Mouse (Mus musculus): ENCODE measurements around the gene Fam118b. TPM values are rescaled to one million over a fixed set of nuclear protein-coding genes. Genes with fewer than 3 reads are reported as not detected.

The Fam118b gene
- polyA plus RNA-seq, 1 experiment = 11.4 TPM

DNA sequence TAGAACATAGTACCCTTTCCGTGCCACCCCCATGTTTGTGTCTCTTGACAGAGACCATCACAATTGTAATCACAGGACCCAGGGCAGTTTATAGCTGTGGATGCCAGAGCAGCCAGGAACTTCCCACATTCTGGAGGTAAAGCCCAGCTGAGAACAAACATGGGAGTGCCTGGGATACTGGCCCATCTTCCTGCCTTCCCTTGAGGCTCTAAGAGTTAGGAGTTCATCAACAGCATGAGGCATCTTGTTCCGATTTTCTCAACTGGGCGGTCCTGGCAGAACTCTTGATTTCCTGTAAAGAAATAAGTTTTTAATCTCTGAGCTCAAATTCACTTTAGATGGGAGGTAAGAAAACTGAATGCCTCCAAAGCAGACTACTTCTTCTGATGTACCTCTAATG, 34.6 kb upstream of the Fam118b start:
- H3K27me3 ChIP-seq (replicated peaks; ENCODE audit: control insufficient read depth, insufficient read depth, low read length) = no peaks in the 10 kb centered on the region
- no peaks in the 10 kb centered on the region for H3K36me3 ChIP-seq (ENCODE audit: control insufficient read depth, insufficient read depth, low read length)
- DNase-seq = no peak
- H3K27ac ChIP-seq (ENCODE audit: insufficient read depth, low read depth, low read length) = no peak overlapping the region
- no peaks in the 10 kb centered on the region for H3K4me1 ChIP-seq (ENCODE audit: control insufficient read depth, insufficient read depth, low read length)
- H3K4me3 ChIP-seq (ENCODE audit: insufficient read depth, low read depth, low read length) = no peak overlapping the region
- 92% methylated on average over 3 of the region's 3 CpGs for WGBS
- TF ChIP-seq POLR2A (IDR thresholded peaks at IDR 0.05; ENCODE audit: low read depth, low read length) (no peak), CTCF (conservative IDR thresholded peaks at IDR 0.05; ENCODE audit: insufficient read depth, insufficient read length, low read depth, low read length) (no peak)

DNA sequence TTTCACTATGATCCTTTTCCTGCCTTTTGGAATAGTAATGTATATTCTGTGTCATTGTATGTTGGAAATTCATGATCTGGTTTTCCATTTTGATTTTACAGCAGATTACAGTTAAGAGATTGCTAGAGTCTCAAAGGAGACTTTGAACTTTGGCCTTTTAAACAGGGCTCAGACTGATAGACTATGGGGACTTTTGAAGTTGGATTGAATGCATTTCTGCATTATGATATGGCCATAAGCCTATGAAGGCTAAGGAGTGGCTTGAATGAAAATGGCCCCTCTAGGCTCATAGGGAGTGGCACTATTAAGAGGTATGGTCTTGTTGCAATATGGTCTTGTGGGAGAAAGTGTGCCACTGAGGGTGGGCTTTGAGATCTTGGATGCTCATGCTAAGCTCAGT, 30.2 kb upstream of the Fam118b start:
- TF ChIP-seq POLR2A (IDR thresholded peaks at IDR 0.05; ENCODE audit: low read depth, low read length) (no peak), CTCF (conservative IDR thresholded peaks at IDR 0.05; ENCODE audit: insufficient read depth, insufficient read length, low read depth, low read length) (no peak)
- Histone ChIP-seq H3K27me3 (replicated peaks; ENCODE audit: control insufficient read depth, insufficient read depth, low read length) (no peaks in the 10 kb centered on the region), H3K4me1 (ENCODE audit: control insufficient read depth, insufficient read depth, low read length) (no peaks in the 10 kb centered on the region), H3K27ac (ENCODE audit: insufficient read depth, low read depth, low read length) (no peak overlapping the region), H3K4me3 (ENCODE audit: insufficient read depth, low read depth, low read length) (no peak overlapping the region), H3K36me3 (ENCODE audit: control insufficient read depth, insufficient read depth, low read length) (no peaks in the 10 kb centered on the region)
- no peak for DNase-seq

DNA sequence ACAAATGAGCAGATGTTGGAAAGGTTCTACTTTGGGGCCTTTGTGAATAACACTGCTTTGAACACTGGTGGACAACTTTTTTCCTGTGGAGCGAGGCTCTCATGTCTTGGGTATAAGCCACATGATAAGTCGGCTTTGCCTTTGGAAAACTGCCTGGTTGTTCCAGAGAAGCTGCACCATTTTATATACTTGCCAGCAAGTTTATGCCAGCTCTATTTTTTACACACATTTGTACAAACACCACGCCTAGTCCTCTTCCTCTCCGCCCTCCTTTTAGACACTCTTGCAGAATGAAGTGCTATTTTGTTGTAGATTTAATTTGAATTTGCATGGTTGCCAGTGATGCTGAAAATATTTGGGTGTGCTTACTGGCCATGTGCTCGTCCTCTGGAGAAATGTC, 25.9 kb upstream of the Fam118b start:
- 86% methylated on average over 5 of the region's 5 CpGs for WGBS
- no peaks in the 10 kb centered on the region for H3K4me1 ChIP-seq (ENCODE audit: control insufficient read depth, insufficient read depth, low read length)

DNA sequence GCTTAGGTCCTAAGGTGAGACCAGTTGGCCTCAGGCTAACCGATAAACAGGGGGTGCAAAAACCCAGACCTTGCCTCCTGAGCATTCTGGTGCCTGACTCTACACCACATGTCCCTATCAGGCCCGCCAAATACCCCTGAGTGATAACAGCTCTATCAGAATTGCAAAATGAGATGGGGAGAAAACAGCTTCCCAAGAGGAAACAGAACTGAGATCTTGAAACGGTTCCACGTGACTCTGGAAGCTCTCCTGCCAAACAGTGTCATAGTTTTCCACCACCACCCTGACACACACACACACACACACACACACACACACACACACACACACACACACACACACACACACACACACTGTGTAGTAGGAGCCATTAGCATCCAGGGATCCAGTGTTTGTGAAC, 23.3 kb upstream of the Fam118b start:
- no peak for DNase-seq
- Histone ChIP-seq H3K4me1 (ENCODE audit: control insufficient read depth, insufficient read depth, low read length) (no peaks in the 10 kb centered on the region), H3K27ac (ENCODE audit: insufficient read depth, low read depth, low read length) (no peak overlapping the region), H3K27me3 (replicated peaks; ENCODE audit: control insufficient read depth, insufficient read depth, low read length) (no peaks in the 10 kb centered on the region), H3K4me3 (ENCODE audit: insufficient read depth, low read depth, low read length) (no peak overlapping the region), H3K36me3 (ENCODE audit: control insufficient read depth, insufficient read depth, low read length) (no peaks in the 10 kb centered on the region)
- TF ChIP-seq CTCF (conservative IDR thresholded peaks at IDR 0.05; ENCODE audit: insufficient read depth, insufficient read length, low read depth, low read length) (no peak), POLR2A (IDR thresholded peaks at IDR 0.05; ENCODE audit: low read depth, low read length) (no peak)
- 67% methylated on average over 4 of the region's 4 CpGs for WGBS

More for the DNA sequence above, 25.9 kb upstream of the Fam118b start:
- no peak overlapping the region for H3K4me3 ChIP-seq (ENCODE audit: insufficient read depth, low read depth, low read length)
- H3K27ac ChIP-seq (ENCODE audit: insufficient read depth, low read depth, low read length) = no peak overlapping the region
- TF ChIP-seq CTCF (conservative IDR thresholded peaks at IDR 0.05; ENCODE audit: insufficient read depth, insufficient read length, low read depth, low read length) (no peak), POLR2A (IDR thresholded peaks at IDR 0.05; ENCODE audit: low read depth, low read length) (no peak)
- no peaks in the 10 kb centered on the region for H3K27me3 ChIP-seq (replicated peaks; ENCODE audit: control insufficient read depth, insufficient read depth, low read length)
- DNase-seq = no peak
- H3K36me3 ChIP-seq (ENCODE audit: control insufficient read depth, insufficient read depth, low read length) = no peaks in the 10 kb centered on the region

DNA sequence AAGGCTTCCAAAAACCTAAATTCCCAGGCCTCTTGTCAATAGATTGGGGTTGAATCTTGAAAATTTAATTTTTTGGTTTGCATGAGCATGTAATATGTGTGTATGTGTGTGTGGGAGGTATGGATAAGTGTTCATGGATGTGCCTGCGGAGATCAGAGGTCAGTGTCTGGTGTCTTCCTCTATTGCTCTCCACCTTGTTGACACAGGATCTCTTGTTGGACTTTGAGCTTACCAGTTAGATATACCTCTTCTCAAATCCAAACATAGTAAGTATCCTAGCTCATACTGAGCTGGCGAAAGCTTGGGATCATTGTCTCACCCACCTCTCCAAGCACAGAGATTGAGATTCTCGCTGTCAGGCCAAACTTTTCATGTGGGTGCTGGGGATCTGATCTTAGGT, 22.8 kb upstream of the Fam118b start:
- Histone ChIP-seq H3K36me3 (ENCODE audit: control insufficient read depth, insufficient read depth, low read length) (no peaks in the 10 kb centered on the region), H3K4me1 (ENCODE audit: control insufficient read depth, insufficient read depth, low read length) (no peaks in the 10 kb centered on the region), H3K27me3 (replicated peaks; ENCODE audit: control insufficient read depth, insufficient read depth, low read length) (no peaks in the 10 kb centered on the region), H3K4me3 (ENCODE audit: insufficient read depth, low read depth, low read length) (no peak overlapping the region), H3K27ac (ENCODE audit: insufficient read depth, low read depth, low read length) (no peak overlapping the region)
- DNase-seq = no peak
- WGBS = 97% methylated on average over 3 of the region's 3 CpGs
- TF ChIP-seq CTCF (conservative IDR thresholded peaks at IDR 0.05; ENCODE audit: insufficient read depth, insufficient read length, low read depth, low read length) = no peak
- TF ChIP-seq POLR2A (IDR thresholded peaks at IDR 0.05; ENCODE audit: low read depth, low read length) = no peak

DNA sequence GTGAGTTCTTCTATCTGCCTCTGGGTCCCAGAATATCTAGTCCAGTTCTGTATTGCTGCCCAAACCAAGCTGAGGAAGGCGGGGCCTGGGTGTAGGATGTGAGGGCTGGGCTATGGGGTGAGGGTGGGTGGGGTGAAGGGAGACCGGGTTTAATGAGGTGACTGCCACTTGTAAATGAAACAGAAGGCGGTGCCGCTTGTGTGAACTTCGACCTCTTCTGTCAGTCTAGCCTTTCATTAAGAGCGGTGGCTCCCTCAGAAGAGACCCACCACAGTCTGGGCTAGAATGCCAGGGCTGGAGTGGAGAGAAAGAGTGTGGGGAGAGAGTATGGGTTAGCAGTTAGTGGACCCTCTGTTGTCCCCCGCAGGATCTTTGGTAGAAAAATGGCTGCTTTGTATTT, 22.4 kb upstream of the Fam118b start:
- H3K27ac ChIP-seq (ENCODE audit: insufficient read depth, low read depth, low read length) = no peak overlapping the region
- WGBS = 40% methylated on average over 7 of the region's 7 CpGs
- no peak overlapping the region for H3K4me3 ChIP-seq (ENCODE audit: insufficient read depth, low read depth, low read length)
- no peaks in the 10 kb centered on the region for H3K27me3 ChIP-seq (replicated peaks; ENCODE audit: control insufficient read depth, insufficient read depth, low read length)
- no peaks in the 10 kb centered on the region for H3K36me3 ChIP-seq (ENCODE audit: control insufficient read depth, insufficient read depth, low read length)
- no peak for DNase-seq
- TF ChIP-seq CTCF (conservative IDR thresholded peaks at IDR 0.05; ENCODE audit: insufficient read depth, insufficient read length, low read depth, low read length) (no peak), POLR2A (IDR thresholded peaks at IDR 0.05; ENCODE audit: low read depth, low read length) (no peak)
- no peaks in the 10 kb centered on the region for H3K4me1 ChIP-seq (ENCODE audit: control insufficient read depth, insufficient read depth, low read length)

DNA sequence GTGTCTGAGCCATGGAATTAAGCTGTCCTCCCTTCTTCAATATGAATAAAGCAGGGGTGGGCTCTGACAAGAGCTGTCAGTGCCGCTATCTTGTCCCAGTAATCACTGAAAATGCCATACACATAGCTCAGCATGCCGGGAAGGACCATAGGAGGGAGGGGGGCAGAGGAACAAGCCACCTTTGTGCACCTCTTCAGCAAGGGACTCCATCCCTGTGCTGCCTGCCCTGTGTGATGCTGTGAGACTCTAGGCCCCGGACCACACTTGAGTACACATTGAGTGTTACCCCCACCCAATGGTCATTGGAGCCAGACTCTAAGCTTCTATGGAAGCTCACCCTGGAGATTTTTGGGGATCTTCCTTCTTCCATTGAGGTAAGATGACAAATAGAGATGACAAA, 18.7 kb upstream of the Fam118b start:
- TF ChIP-seq POLR2A (IDR thresholded peaks at IDR 0.05; ENCODE audit: low read depth, low read length) = no peak
- no peak for TF ChIP-seq CTCF (conservative IDR thresholded peaks at IDR 0.05; ENCODE audit: insufficient read depth, insufficient read length, low read depth, low read length)
- 94% methylated on average over 3 of the region's 3 CpGs for WGBS
- no peaks in the 10 kb centered on the region for H3K27me3 ChIP-seq (replicated peaks; ENCODE audit: control insufficient read depth, insufficient read depth, low read length)
- H3K27ac ChIP-seq (ENCODE audit: insufficient read depth, low read depth, low read length) = no peak overlapping the region
- H3K36me3 ChIP-seq (ENCODE audit: control insufficient read depth, insufficient read depth, low read length) = no peaks in the 10 kb centered on the region
- DNase-seq = no peak
- no peak overlapping the region for H3K4me3 ChIP-seq (ENCODE audit: insufficient read depth, low read depth, low read length)
- H3K4me1 ChIP-seq (ENCODE audit: control insufficient read depth, insufficient read depth, low read length) = no peaks in the 10 kb centered on the region

DNA sequence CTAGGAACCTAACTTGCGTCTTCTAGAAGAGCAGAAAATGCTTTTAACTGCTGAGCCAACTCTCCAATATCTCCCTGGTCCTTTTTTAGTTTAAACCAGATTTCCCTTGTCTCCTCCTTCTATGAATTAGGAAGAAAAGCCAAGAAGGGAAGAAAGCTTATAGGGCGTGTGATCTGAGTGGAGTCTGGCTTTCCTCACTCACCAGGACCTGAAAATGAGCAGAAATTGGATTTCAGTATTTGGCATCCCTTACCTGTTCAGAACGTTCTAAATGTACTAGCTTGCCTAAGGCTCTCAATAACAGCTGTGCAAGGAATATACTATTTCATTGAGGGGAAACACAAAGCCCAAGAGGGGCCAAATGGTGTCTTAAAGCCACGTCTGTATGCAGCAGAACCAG, 16.7 kb upstream of the Fam118b start:
- H3K27ac ChIP-seq (ENCODE audit: insufficient read depth, low read depth, low read length) = no peak overlapping the region
- no peaks in the 10 kb centered on the region for H3K4me1 ChIP-seq (ENCODE audit: control insufficient read depth, insufficient read depth, low read length)
- no peak overlapping the region for H3K4me3 ChIP-seq (ENCODE audit: insufficient read depth, low read depth, low read length)
- no peaks in the 10 kb centered on the region for H3K27me3 ChIP-seq (replicated peaks; ENCODE audit: control insufficient read depth, insufficient read depth, low read length)
- H3K36me3 ChIP-seq (ENCODE audit: control insufficient read depth, insufficient read depth, low read length) = no peaks in the 10 kb centered on the region
- TF ChIP-seq CTCF (conservative IDR thresholded peaks at IDR 0.05; ENCODE audit: insufficient read depth, insufficient read length, low read depth, low read length) (no peak), POLR2A (IDR thresholded peaks at IDR 0.05; ENCODE audit: low read depth, low read length) (no peak)
- 92% methylated on average over 4 of the region's 4 CpGs for WGBS
- DNase-seq = no peak
